Mouse (Mus musculus) layer of hippocampus, adult 9-10 months (tissue): Measurements from ENCODE around the gene Pparg.

Source experiments
- DNase-seq: peaks from one replicate; pipeline ENCODE4 v3.0.0; 2022; ENCODE audit warnings: low spot score

Gene Pparg

GRCm38 (mm10) chr6:115511447-115511846 lies 150.7 kb downstream of the Pparg start:
- DNase-seq = no peak

DNA sequence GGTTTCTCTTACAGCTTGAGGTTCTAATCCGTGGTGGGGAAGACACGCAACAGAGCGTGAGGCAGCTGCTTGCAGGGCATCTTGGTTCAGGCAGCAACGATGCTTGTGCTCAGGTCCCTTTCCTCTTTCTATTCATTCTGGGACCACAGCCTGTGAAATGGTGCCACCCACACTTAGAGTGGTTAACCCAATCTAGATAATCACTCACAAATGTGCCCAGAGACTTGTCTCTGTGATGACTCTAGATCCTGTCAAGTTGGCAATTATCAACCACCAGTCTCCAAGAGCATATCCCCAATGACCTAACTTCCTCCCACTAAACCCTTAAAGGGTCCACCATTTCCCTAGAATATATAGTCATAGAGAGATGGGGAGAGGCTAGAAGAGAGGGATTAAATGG lies 152.5 kb downstream of the Pparg start:
- no peak for DNase-seq

DNA sequence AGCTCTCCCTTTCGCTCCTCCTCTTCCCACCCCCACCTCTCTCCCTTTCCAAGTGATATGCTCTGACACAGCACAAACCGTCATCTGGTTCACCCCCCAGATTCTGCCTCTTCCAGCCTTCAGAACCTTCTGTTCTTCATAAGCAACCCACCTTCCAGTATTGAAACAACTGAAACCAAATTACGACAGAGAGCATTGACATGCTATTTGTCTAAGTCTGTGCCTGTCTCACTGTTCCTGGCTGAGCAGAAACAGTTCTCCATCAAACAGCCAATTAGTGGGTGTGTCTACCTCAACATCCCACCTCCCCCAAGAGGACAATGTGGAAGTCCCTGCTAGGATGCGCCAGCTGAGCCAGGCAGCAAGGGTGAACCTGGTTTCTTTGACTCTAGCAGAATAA lies 157.2 kb downstream of the Pparg start:
- peak; percentile 31 for DNase-seq

DNA sequence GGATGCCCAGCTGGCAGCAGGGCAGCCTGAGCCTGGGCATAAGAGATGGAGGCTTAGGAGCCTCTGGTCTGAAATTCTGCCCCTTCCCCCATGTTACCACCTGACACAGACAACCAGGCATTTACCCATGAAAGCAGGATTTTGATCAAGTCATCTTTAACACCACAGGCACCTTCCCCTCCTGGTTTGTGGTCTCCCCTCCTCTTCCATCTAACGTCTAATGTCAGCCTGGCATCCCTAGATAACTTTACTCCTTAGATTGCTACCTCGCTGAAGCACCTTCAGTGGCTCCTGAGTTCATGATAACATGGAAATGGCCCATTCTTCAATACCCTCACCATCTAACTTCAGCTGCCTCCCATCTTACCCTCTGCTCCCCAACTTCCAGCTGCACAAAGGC lies 157.6 kb downstream of the Pparg start:
- DNase-seq = no peak

DNA sequence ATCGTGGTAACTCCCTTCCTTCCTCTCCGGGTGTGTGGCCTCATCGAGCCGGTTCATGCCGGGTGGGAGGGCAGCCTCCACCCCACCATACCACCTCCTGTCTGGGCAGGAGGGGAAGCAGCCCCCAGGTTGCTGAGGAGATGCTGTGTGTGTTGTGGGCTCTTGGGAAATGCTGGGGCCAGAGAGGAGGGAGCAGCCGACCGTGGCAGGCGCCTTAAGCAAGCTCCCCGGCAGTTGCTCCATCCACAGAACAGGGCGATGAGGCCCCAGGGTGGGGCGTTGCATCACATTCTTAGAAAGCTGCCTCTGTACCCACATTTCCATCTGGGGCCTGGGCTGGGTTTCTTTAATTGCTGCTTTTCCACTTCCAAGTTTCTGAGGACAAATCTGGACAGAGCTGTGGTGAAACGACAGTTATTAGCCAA lies 158.5 kb downstream of the Pparg start:
- no peak for DNase-seq

GRCm38 (mm10) chr6:115521923-115522322 lies 161.2 kb downstream of the Pparg start:
- no peak for DNase-seq

GRCm38 (mm10) chr6:115522691-115523146 lies 162.0 kb downstream of the Pparg start:
- no peak for DNase-seq

GRCm38 (mm10) chr6:115523201-115523600 lies 162.4 kb downstream of the Pparg start:
- DNase-seq = no peak

DNA sequence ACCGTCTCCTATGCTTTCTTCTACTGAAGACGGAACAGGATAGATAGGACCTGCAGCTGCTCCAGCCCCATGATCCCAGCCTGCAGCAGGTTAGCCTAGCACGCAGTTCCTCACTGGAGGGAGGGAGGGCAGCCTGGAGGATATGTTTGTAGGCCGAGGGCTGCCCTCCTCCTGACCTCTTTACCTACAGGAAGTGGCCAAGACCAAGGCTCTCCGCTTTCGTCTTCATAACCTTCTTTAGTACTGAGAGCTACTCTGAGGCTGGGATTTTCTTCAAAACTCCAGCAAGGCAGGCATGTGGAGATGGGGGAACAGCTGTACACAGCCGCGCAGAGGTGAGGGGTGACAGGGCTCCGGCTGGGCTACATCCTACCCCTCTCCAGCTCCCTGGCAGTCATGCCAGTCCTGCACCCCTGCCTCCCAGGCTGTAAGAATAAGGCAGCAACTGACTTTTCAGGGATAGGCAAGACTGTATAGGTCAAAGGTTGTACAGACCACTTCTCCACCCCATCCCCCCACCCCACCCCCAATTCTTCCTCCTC lies 163.8 kb downstream of the Pparg start:
- DNase-seq = no peak

- no peak for DNase-seq
Measured at GRCm38 (mm10) chr6:115527418-115527817, 166.7 kb downstream of the Pparg start.

- no peak for DNase-seq
Measured at GRCm38 (mm10) chr6:115528372-115528771, 167.6 kb downstream of the Pparg start.

GRCm38 (mm10) chr6:115534617-115535016 lies 173.9 kb downstream of the Pparg start:
- no peak for DNase-seq

- no peak for DNase-seq
Measured at GRCm38 (mm10) chr6:115536169-115536568, 175.4 kb downstream of the Pparg start.

DNA sequence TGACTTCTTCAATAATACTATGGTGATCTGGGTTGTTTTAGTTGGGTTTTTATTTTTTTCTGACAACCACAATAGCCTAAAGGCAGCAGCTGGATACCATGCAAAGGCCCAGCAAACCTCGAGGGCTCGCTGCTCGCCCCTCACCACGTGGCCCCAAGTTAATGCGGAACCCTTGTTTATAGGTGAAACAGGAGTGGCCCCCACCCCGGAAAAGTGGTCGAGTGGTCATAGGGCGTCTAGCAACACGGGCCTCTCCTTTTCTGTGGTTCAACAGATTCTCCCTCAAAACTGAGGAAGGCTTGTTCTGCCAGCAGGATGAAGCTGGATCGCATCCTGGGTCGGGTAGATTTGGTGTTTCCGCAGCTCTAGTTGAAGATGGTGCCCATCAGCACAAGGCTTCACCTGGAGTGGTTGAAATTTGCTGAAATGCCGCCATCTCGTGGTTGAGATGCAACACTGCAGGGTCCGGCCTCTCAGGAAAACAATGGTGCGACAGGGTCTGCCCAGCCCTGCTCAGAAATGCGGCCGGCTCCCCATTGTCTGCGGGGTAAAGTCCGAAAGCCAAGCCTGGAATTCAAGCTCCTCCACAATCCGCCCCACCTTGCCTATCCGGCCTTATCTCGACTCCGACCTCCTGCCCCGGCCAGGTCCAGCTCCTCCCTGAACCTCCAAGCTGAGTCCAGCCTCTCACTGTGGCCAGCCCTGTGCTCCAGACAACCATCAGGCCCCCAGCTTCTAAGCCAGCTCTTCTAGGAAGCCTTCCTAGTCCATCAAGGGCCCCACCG lies 178.1 kb downstream of the Pparg start:
- peak; percentile 73 for DNase-seq
